Mouse (Mus musculus): Measurements from ENCODE around the gene Flnb. TPM values are rescaled to one million over a fixed set of nuclear protein-coding genes. Genes with fewer than 3 reads are reported as not detected.

Flnb gene
- total RNA-seq, 2 experiments from 2014 or later, result 16.7 to 16.9 TPM

GRCm38 (mm10) chr14:7824651-7825268, 7.0 kb downstream of the Flnb start:
- 0 out of 2 replicates have a peak, but pooled peaks have one; percentile 39 for ATAC-seq (replicated peaks; ENCODE audit: poor library complexity)

- peak; percentile 42 for ATAC-seq (replicated peaks; ENCODE audit: poor library complexity)
Measured at GRCm38 (mm10) chr14:7826151-7826937, 8.6 kb downstream of the Flnb start.

GRCm38 (mm10) chr14:7829181-7829580, 11.4 kb downstream of the Flnb start:
- ATAC-seq (replicated peaks; ENCODE audit: poor library complexity), result no peak

- no peak for ATAC-seq (replicated peaks; ENCODE audit: poor library complexity)
Measured at GRCm38 (mm10) chr14:7831770-7832439, 14.1 kb downstream of the Flnb start.

- ATAC-seq (replicated peaks; ENCODE audit: poor library complexity), result no peak
Measured at GRCm38 (mm10) chr14:7832440-7832783, 14.7 kb downstream of the Flnb start.

GRCm38 (mm10) chr14:7833458-7833857, 15.7 kb downstream of the Flnb start:
- no peak for ATAC-seq (replicated peaks; ENCODE audit: poor library complexity)

- no peak for ATAC-seq (replicated peaks; ENCODE audit: poor library complexity)
Measured at GRCm38 (mm10) chr14:7838564-7839089, 20.9 kb downstream of the Flnb start.

- no peak for ATAC-seq (replicated peaks; ENCODE audit: poor library complexity)
Measured at GRCm38 (mm10) chr14:7839950-7840514, 22.3 kb downstream of the Flnb start.

GRCm38 (mm10) chr14:7842631-7843332, 25.0 kb downstream of the Flnb start:
- no peak for ATAC-seq (replicated peaks; ENCODE audit: poor library complexity)

GRCm38 (mm10) chr14:7846696-7847095, 28.9 kb downstream of the Flnb start:
- no peak for ATAC-seq (replicated peaks; ENCODE audit: poor library complexity)

- ATAC-seq (replicated peaks; ENCODE audit: poor library complexity), result no peak
Measured at GRCm38 (mm10) chr14:7847746-7848232, 30.0 kb downstream of the Flnb start.

- ATAC-seq (replicated peaks; ENCODE audit: poor library complexity), result 0 out of 2 replicates have a peak, but pooled peaks have one; percentile 6
Measured at GRCm38 (mm10) chr14:7850913-7851312, 33.2 kb downstream of the Flnb start.

- ATAC-seq (replicated peaks; ENCODE audit: poor library complexity), result peak; percentile 78
Measured at GRCm38 (mm10) chr14:7851543-7852065, 33.8 kb downstream of the Flnb start.

- no peak for ATAC-seq (replicated peaks; ENCODE audit: poor library complexity)
Measured at GRCm38 (mm10) chr14:7853691-7854090, 35.9 kb downstream of the Flnb start.

- ATAC-seq (replicated peaks; ENCODE audit: poor library complexity), result no peak
Measured at GRCm38 (mm10) chr14:7854366-7854765, 36.6 kb downstream of the Flnb start.

- no peak for ATAC-seq (replicated peaks; ENCODE audit: poor library complexity)
Measured at GRCm38 (mm10) chr14:7855101-7855500, 37.3 kb downstream of the Flnb start.

GRCm38 (mm10) chr14:7855501-7855900, 37.7 kb downstream of the Flnb start:
- no peak for ATAC-seq (replicated peaks; ENCODE audit: poor library complexity)

GRCm38 (mm10) chr14:7856348-7856747, 38.6 kb downstream of the Flnb start:
- ATAC-seq (replicated peaks; ENCODE audit: poor library complexity), result no peak

GRCm38 (mm10) chr14:7857835-7858234, 40.1 kb downstream of the Flnb start:
- ATAC-seq (replicated peaks; ENCODE audit: poor library complexity), result peak; percentile 60

- ATAC-seq (replicated peaks; ENCODE audit: poor library complexity), result peak; percentile 81
Measured at GRCm38 (mm10) chr14:7858430-7858829, 40.7 kb downstream of the Flnb start.

All from megakaryocyte progenitor cell, adult 5-6 weeks (primary cell).